Mouse (Mus musculus) layer of hippocampus, adult 2 months (tissue): ENCODE data around the gene Gpr27. TPM values are rescaled to one million over a fixed set of nuclear protein-coding genes. Genes with fewer than 3 reads are reported as not detected.

Experiments used
- DNase-seq, 2 experiments: peaks; one replicate each; pipeline ENCODE4 v3.0.0; 2022; ENCODE audit warnings: low spot score in 2 of 2
- H3K27ac ChIP-seq: fragments of 200-600 bp; 2 replicates; pipeline ENCODE4 v1.8.1; 2022
- H3K4me3 ChIP-seq: fragments of 200-600 bp; 2 replicates; pipeline ENCODE4 v1.8.1; 2022; ENCODE audit warnings: mild to moderate bottlenecking
- CTCF ChIP-seq: fragments of 200-600 bp; conservative IDR thresholded peaks from 2 replicates; pipeline ENCODE4 v1.8.1; 2022; ENCODE audit warnings: antibody characterized with exemption, mild to moderate bottlenecking, moderate library complexity
- total RNA-seq, 2 experiments: library from RNA; stranded (reverse); gene quantifications; 2 replicates each; pipeline ENCODE4 v1.2.3; 2021

The Gpr27 gene
- total RNA-seq, 2 experiments from 2014 or later = 54.8 to 58.1 TPM

DNA sequence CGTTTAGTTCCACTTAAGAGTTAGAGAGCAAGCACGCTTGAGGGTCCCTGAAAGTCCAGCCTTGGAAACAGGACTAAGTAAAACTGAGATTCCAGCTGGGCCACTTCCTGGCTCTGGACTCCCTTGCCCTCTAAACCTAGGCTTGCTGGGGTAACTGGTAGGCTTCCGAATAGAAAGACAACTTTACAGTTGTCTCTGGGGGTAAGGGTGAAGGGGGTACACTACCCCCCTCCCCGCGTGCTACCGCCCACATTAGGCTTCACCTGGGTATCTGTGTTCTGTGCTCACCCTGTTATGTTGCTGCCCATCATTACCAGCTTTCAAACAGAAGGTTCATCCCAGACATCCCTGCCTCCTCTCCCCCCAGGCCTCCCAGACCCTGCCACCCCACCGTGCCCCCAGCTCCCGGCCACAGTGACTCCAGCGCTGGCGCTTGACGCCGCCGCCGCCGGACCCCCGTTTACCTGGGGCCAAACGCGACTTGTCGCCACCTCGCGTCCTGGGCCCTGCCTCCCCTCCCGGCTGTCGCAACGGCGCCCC lies 743 bp upstream of the Gpr27 start:
- Histone ChIP-seq H3K27ac (peak overlapping the region; percentile 93), H3K4me3 (peak overlapping the region; percentile 66)
- DNase-seq = no peak
- no peak for TF ChIP-seq CTCF

DNA sequence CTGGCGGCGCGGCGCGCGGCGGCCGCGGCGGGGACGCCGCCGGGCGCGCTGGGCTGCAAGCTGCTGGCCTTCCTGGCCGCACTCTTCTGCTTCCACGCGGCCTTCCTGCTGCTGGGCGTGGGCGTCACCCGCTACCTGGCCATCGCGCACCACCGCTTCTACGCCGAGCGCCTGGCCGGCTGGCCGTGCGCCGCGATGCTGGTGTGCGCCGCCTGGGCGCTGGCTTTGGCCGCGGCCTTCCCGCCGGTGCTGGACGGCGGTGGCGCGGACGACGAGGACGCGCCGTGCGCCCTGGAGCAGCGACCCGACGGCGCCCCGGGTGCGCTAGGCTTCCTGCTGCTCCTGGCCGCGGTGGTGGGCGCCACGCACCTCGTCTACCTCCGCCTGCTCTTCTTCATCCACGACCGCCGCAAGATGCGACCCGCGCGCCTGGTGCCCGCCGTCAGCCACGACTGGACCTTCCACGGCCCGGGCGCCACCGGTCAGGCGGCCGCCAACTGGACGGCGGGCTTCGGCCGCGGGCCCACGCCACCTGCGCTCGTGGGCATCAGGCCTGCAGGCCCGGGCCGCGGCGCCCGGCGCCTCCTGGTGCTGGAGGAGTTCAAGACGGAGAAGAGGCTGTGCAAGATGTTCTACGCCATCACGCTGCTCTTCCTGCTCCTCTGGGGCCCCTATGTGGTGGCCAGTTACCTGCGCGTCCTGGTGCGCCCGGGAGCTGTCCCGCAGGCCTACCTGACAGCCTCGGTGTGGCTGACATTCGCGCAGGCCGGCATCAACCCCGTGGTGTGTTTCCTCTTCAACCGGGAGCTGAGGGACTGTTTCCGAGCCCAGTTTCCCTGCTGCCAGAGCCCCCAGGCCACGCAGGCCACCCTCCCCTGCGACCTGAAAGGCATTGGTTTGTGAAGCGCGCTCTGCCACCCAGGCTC lies 700 bp downstream of the Gpr27 start:
- peak overlapping the region; percentile 93 for H3K27ac ChIP-seq
- no peak for DNase-seq
- peak overlapping the region; percentile 66 for H3K4me3 ChIP-seq
- TF ChIP-seq CTCF = no peak

DNA sequence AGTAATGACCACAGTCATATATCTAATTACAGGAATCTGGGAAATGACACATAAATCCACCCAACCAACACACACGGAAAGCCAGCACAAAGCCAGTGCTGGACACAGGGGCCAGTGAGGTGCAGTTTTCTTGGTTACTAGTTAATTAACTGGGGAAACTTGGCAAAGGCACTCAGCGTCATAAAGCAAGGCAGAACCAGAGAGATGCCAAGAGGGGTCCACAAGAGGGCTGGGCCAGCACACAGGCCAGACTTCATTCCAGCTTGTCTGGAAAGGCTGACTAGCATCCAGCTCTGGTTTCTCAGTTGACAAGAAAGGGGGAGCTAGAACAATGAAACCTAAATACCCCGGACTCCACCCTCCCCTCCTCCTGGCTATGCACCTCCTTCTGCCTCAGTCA lies 8.0 kb downstream of the Gpr27 start:
- Histone ChIP-seq H3K27ac (no peak overlapping the region), H3K4me3 (no peak overlapping the region)
- TF ChIP-seq CTCF = no peak
- DNase-seq = no peak

DNA sequence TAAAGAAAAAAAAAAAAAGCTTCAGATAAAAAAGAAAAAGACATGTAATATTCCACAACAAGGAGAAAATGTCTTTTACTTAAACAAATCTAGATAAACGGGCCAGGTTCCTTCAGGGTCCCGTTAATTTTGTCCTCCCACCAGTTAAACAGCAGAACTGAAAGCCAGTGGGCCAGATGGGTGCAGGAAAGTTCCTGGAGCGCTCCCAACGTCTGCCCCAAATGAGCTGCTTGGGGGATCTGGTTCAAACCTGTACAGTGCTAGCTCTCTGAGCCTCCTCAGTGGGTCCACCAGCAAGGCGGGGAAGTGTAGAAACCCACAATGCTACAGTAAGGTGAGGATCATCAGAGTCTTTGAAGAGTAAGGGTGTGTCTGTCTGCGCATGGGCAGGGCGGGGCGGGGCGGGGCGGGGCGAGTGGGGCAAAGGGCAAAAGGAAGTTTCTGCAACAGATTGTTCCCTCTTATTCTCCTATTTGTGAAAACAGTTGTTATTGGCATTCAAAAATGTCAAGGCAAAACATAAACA lies 19.2 kb downstream of the Gpr27 start:
- no peak for DNase-seq
- no peak for TF ChIP-seq CTCF
- H3K4me3 ChIP-seq = no peak overlapping the region
- H3K27ac ChIP-seq = no peak overlapping the region

DNA sequence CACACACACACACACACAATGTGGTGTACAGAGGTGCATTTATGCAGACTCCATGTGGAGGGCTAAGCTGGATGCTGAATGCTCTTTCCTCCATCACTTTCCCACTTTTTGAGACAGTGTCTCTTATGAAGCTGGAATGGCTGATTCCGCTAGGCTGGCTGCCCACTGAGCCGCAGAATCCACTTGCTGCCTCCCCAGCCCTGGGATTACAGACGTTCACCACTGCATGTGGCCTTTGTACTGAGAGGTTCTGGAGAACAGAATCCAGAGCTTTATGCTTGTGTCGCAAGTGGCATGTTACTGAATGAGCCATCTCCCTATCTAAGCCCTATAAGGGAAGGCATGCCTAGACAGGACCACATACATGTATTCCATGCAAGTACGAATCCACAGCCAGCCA lies 20.8 kb downstream of the Gpr27 start:
- Histone ChIP-seq H3K4me3 (no peak overlapping the region), H3K27ac (no peak overlapping the region)
- no peak for TF ChIP-seq CTCF
- DNase-seq = no peak

DNA sequence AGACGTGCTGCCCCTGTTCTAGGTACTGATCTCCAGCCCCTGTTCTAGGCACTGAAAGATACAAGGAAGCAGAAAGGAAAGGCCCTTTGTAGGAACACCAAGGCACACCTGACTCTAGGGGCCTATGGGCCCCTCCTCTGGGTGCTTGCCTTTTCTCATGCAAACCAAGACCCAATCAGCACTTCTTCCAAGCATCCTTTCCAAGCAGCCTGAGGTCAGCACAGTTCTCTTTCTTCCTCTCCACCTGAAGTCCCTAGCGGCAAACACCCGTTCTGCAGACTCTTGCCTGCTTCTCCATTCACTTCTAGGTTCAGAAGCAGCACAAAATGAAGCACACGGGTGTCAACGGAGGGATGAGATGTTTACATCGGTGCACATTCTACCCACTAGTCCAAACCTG lies 22.7 kb downstream of the Gpr27 start:
- H3K4me3 ChIP-seq = no peak overlapping the region
- no peak for DNase-seq
- no peak for TF ChIP-seq CTCF
- no peak overlapping the region for H3K27ac ChIP-seq

DNA sequence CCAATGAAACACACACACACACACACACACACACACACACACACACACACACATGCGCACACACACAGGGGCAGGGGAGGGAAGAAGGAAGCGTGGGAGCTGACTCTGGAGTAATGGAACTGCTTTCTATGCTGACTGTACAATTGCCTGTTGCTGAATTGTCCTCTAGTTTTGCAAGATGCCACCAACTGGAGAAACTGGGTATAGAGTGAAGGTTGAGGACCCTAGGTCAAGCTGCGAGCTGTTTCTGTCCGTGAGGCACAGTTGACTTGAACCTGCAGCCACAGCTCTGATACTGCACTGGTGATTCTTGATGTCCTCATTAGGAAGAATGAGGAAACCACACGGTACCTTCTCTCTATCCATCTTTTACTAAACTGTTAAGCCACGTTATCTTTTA lies 23.4 kb downstream of the Gpr27 start:
- DNase-seq = no peak
- Histone ChIP-seq H3K27ac (no peak overlapping the region), H3K4me3 (no peak overlapping the region)
- no peak for TF ChIP-seq CTCF

DNA sequence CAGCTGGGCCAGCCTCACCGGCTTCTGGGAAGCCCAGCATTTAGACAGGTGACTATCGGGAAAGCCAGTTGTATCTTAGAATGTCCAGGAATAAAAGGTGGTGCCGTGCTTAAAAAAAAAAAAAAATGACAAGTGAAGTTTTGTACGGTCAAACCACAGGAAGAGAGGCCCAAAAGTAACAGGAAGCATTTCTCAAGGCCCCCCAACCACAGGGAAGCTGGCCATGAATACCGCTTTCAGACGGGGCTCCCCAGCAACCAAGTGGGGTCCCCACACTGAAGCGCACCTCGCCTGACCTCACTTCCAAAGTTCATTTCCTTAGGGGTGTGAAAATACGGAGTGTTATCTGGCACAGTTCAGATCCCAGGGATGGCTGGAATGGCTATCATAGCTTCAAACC lies 28.6 kb downstream of the Gpr27 start:
- Histone ChIP-seq H3K4me3 (no peak overlapping the region), H3K27ac (no peak overlapping the region)
- no peak for TF ChIP-seq CTCF
- DNase-seq = no peak

DNA sequence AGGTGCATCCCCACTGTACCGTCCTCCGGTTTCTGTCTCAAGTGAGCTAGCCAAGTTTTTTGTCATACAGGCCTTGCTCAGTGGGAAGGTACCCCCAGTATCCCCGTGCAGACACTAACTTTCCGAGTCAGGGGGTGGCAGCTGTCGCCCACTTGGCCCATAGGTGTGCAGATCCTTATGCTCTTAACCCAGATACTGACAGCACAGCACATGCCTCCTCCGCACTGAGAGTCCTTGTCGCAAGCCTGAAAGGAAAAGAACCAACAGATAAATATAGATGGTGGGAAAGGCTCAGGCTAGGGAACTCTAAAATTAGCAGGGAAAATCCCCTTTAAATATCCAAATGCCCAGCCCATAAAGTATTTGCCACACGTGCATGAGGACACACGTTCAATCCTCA lies 29.9 kb downstream of the Gpr27 start:
- DNase-seq = no peak
- Histone ChIP-seq H3K4me3 (no peak overlapping the region), H3K27ac (no peak overlapping the region)
- TF ChIP-seq CTCF = no peak

DNA sequence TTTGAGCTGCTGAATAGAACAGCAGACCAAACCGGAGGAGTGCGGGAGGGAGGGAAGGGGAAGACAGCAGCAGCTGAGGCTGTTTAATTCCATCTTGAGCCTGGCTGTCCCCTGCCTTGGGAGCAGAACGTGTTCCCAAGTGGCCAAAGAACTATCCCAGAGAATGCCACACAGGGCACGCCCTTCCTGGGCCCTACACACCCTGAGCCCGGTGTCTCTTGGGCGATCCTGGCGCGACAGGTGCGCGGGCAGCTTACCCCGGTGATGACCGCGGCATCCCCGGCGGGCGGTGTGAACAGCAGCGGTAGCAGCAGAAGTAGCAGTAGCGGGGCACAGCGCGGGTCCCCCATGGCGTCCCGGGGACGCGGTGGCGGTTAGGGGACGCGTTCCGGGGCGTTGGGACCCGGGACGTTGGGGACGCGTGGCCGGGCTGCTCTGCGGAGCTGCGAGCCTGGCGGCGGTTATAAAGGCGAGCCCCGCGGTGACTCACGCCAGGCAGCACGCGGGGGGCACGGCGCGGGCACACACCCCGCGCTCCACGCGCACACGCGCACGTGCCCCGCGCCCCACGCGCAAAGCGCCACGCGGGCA lies 33.6 kb downstream of the Gpr27 start, which contains the start of gene Prok2:
Gene Prok2 (minus strand): TSS at position 422 of the 591 bp plus-strand sequence.
- no peak within 1 kb of the TSS for H3K27ac ChIP-seq
- no peak for TF ChIP-seq CTCF
- H3K4me3 ChIP-seq = peak within 1 kb of the TSS; percentile 58
- no peak for DNase-seq

DNA sequence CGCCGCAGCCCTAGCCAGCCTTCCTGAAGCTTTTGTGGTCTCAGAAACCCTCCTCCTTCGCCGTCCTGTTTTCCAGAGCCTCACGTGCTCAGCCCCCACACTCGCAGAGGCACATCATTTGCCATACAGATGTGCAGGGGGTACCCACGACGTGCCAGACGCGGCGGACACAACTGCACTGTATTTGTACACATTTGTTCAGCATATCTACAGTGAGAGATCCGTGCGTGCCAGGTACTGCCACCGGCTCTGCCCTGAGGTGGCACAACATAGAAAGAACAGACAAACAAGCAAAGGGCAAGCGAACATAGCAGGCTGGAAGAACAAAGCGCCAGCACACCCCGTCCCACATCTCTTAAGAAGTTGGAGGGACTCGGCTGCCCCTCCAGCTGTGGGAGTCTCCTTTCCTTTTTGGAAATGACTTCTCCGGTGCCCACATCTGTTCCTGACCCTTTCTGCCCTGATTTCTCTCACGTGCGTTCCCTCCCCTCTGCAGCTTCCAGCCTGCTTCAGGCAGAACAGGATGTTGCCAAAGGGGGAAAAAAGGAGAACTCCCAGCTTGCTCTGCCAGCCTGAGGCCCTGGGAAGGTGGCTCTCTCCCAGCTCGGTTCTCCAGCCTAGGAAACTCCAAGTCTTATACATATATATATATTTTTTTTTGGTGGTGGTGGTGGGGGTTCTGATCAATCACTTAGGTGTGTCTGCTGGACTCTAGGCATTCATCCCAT lies 34.3 kb downstream of the Gpr27 start:
- no peak for DNase-seq
- H3K27ac ChIP-seq = no peak overlapping the region
- H3K4me3 ChIP-seq = peak overlapping the region; percentile 58
- TF ChIP-seq CTCF = no peak

DNA sequence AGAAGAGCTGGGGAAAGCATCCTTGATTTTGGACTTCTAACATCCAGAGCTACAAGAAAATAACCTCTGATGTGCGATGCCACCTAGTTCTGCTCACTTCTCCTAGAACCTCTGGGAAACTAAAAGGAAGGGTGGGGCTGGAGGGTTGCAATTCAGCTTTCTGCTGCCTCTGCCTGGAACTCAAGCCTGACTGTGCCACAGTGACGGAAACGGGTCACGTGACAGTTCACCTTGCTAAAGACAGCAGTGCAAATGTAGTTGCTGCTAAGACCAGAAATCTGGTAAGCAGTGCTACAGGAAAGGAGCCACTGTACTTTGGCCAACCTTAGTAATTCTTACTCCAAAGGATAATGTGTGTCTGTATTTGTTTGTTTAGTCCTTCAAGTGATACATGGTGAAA lies 37.4 kb downstream of the Gpr27 start:
- no peak for TF ChIP-seq CTCF
- no peak for DNase-seq
- H3K4me3 ChIP-seq = no peak overlapping the region
- no peak overlapping the region for H3K27ac ChIP-seq

DNA sequence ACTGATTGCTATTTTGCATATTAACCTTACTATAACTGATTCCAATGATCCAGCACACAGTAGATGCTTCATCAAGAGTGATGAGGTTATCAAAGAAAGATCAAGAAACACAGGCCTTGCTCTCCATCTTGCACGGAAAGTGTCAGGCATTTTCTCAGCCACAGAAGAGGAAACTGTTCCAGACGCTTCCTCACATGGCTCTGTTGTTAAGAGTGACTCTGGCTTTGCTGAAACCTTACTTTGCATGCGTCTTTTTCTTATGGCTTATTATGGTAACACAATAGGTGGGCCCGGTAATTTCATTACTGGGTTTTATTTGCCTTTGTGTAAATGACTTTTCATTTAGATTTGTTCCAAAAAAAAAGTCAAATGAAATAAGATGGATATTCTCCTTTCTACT lies 39.4 kb downstream of the Gpr27 start:
- no peak for TF ChIP-seq CTCF
- no peak overlapping the region for H3K4me3 ChIP-seq
- no peak overlapping the region for H3K27ac ChIP-seq
- no peak for DNase-seq
